Mouse (Mus musculus) heart, postnatal 14 days (tissue): ENCODE data around the gene Dpp3. TPM values are rescaled to one million over a fixed set of nuclear protein-coding genes. Genes with fewer than 3 reads are reported as not detected.
"Not testable (repeated sequence)": the region's sequence is repeated elsewhere in the genome, so short reads cannot be mapped to it uniquely, and the experiment has no call there.

Source experiments
- DNase-seq, 2 experiments: peaks; one replicate each; pipeline ENCODE4 v3.0.0; 2021 to 2022
- intact Hi-C: fragments of 180-260 bp; cut with DNase I; formaldehyde crosslinking; loops from one replicate; pipeline ENCODE4 v1.15.1; 2025
- total RNA-seq, 2 experiments: library from RNA; stranded (reverse); gene quantifications; 2 replicates each; pipeline ENCODE4 v1.2.3; 2021

Dpp3 gene
- total RNA-seq, 2 experiments from 2014 or later, result 25.4 to 26.0 TPM

DNA sequence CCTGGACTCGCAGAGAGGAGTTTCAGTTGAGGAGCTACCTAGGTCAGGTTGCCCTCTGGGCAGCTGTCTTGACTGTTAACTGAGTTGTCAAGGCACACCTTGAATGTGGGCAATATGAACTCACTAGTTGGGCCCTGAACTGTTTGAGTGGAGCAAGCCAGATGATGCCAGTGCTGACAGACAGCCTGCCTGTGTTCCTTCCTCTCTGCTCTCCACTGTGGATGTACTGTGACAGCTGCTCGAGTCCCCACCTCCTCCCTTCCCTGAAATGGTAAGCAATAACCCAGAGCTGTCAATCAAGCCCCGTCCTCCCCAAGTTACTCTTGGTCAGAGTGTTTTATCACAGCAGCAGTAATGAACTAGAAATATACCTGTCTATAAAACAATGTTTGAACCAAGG is 28.2 kb downstream of the Dpp3 start:
- no peak for DNase-seq
- intact Hi-C loops, result no loop called here

GRCm38 (mm10) chr19:4898972-4899371 is 29.1 kb downstream of the Dpp3 start:
- DNase-seq, result no peak
- intact Hi-C loops, result no loop called here

- intact Hi-C loops, result no loop called here
- no peak for DNase-seq
These were observed 31.1 kb downstream of the Dpp3 start for GRCm38 (mm10) chr19:4896780-4897520.

DNA sequence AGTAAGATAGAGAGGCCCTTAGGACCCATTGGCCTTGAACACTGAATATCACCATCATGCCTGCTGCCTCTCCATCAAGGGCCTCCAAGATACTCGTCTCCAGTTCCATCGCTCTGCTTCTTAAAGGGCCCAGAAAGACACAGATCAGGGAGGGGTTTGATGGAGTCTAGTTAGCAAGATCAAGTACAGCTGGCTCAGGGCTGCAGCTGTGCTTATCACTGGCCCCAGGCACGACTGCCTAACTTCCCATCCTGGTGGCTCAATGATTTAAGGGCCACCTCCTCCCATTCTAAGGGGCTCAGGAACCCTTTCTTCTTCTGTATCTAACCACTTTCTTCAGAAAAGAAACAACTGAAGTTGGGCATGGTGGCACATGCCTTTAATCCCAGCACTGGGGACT is 36.3 kb downstream of the Dpp3 start:
- DNase-seq, result no peak

GRCm38 (mm10) chr19:4889791-4890190 is 38.3 kb downstream of the Dpp3 start:
- DNase-seq, result peak; percentile 12 to 22
- intact Hi-C loops, result no loop called here

More for the DNA sequence above, 36.3 kb downstream of the Dpp3 start:
- intact Hi-C loops, result no loop called here

- intact Hi-C loops, result no loop called here
- no peak for DNase-seq
These were observed 44.1 kb downstream of the Dpp3 start for GRCm38 (mm10) chr19:4883961-4884360.

DNA sequence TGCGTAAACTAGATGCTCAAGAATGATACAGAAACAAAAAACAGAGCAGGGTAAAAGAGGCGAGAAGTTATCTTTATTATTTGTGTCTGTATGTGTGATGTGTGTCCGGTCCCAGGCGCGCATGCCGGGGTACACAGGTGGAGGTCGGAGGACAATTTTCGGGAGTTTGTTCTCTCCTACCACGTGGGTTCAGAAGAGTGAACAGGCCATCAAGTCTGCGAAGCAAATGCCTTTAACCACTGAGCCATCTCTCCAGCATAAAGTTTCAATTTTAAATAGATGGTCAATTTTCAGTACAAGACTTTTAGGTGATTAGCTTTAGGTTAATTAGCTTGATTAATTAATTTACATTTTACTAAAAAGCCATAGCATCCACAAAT is 48.8 kb downstream of the Dpp3 start:
- intact Hi-C loops, result no loop called here
- DNase-seq, result no peak

DNA sequence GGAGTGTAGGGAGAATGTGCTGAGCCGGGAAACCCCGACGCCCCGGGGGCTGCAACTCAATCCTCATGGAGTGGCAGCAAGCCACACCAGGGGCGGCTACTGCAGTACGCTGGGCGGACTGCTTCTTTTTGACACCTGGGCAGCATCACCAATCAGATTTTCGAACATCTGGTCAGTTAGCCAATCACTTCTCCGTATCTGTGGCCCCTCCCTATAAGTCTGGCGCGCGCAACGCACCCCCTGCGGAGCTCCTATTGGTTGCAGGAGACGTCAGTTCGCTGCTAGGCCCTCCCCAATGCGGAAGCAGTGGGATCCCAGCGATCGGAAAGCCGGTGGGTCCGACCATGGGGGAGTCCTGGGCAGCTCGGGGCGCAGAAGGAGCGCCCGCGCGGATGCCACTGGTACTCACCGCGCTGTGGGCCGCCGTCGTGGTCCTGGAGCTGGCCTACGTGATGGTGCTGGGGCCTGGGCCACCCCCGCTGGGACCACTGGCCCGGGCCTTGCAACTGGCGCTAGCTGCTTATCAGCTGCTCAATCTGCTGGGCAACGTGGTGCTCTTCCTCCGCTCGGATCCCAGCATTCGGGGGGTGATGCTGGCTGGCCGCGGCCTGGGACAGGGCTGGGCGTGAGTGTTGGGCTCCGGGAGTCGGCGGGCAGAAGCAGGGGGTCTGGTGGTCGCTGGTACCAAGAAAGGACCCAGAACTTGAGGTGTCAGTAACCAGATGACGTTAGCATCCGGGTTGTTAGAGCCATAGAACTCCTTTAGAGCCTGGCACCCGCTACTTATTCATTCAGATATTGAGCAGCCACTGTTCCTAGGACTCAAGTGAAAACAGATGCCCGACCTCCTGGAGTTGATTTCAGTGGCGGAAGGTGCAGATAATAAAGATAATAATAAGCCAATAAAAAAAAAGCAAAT is 49.4 kb downstream of the Dpp3 start, which contains the start of gene Zdhhc24:
TSS of gene Zdhhc24 (plus strand) at position 264 of the 919 bp plus-strand sequence.
- peak; percentile 96 for DNase-seq
- intact Hi-C loops, result no loop called here

GRCm38 (mm10) chr19:4877785-4878184 is 50.3 kb downstream of the Dpp3 start, which contains the start of gene Actn3:
TSS of gene Actn3 (minus strand) at chr19:4877909.
- intact Hi-C loops, result no loop called here

GRCm38 (mm10) chr19:4876755-4877154 is 51.3 kb downstream of the Dpp3 start:
- DNase-seq, result no peak
- intact Hi-C loops, result no loop called here

More at GRCm38 (mm10) chr19:4877785-4878184, 50.3 kb downstream of the Dpp3 start, which contains the start of gene Actn3:
- peak; percentile 37 to 42 for DNase-seq

GRCm38 (mm10) chr19:4876241-4876640 is 51.8 kb downstream of the Dpp3 start:
- DNase-seq, result no peak
- intact Hi-C loops, result no loop called here

- intact Hi-C loops, DNase-seq: not testable (repeated sequence)
These were observed 53.5 kb downstream of the Dpp3 start for GRCm38 (mm10) chr19:4874613-4875012.

GRCm38 (mm10) chr19:4865147-4865546 is 62.9 kb downstream of the Dpp3 start:
- intact Hi-C loops, result no loop called here
- peak; percentile 22 to 37 for DNase-seq

GRCm38 (mm10) chr19:4863048-4863447 is 65.0 kb downstream of the Dpp3 start:
- DNase-seq, result no peak
- intact Hi-C loops, result no loop called here

- DNase-seq, result no peak
- intact Hi-C loops, result no loop called here
These were observed 69.0 kb downstream of the Dpp3 start for GRCm38 (mm10) chr19:4859081-4859480.

Other genes with a start within 250 kb of the Dpp3 start
- gene Gm960, start 229.6 kb downstream of the Dpp3 start, total RNA-seq, result not detected
- gene Sptbn2, start 217.1 kb downstream of the Dpp3 start, total RNA-seq, result under 1 TPM; 0.15 to 0.22 TPM
- 1 to 10 TPM; 5.8 to 6.3 TPM for gene Rbm4b, start 171.8 kb downstream of the Dpp3 start, total RNA-seq
- gene Rbm4, start 134.4 kb downstream of the Dpp3 start, total RNA-seq, result 10 to 100 TPM; 41.4 to 48.7 TPM
- 10 to 100 TPM; 21.1 to 24.7 TPM for gene Gm21992, start 116.7 kb downstream of the Dpp3 start, total RNA-seq
- gene Rbm14, start 116.7 kb downstream of the Dpp3 start, total RNA-seq, result 10 to 100 TPM; 25.3 to 32.3 TPM
- 10 to 100 TPM; 29.3 to 29.9 TPM for gene Ccs, start 89.0 kb downstream of the Dpp3 start, total RNA-seq
- gene Ccdc87, start 88.9 kb downstream of the Dpp3 start, total RNA-seq, result not detected
- gene Ctsf, start 73.2 kb downstream of the Dpp3 start, total RNA-seq, result 10 to 100 TPM; 69.5 to 76.3 TPM
- under 1 TPM; 0.39 to 0.88 TPM for gene Actn3, start 50.4 kb downstream of the Dpp3 start, total RNA-seq
- 1 to 10 TPM; 4.3 to 4.6 TPM for gene Zdhhc24, start 49.6 kb downstream of the Dpp3 start, total RNA-seq
- 1 to 10 TPM; 3.3 to 3.9 TPM for gene Bbs1, start 21.7 kb downstream of the Dpp3 start, total RNA-seq
- 1 to 10 TPM in 1 of 2 experiments, under 1 TPM in 1; 0.73 to 1.1 TPM for gene Peli3, start 14.8 kb upstream of the Dpp3 start, total RNA-seq
- gene Mrpl11, start 33.9 kb upstream of the Dpp3 start, total RNA-seq, result 10 to 100 TPM; 54.4 to 59.0 TPM
- not detected for gene Npas4, start 62.0 kb upstream of the Dpp3 start, total RNA-seq
- gene Slc29a2, start 95.6 kb upstream of the Dpp3 start, total RNA-seq, result 10 to 100 TPM; 15.2 to 15.3 TPM
- 10 to 100 TPM; 40.8 to 44.4 TPM for gene B4gat1, start 110.5 kb upstream of the Dpp3 start, total RNA-seq
- 1 to 10 TPM in 1 of 2 experiments, under 1 TPM in 1; 0.98 to 1.8 TPM for gene AC124502.3, start 110.6 kb upstream of the Dpp3 start, total RNA-seq
- 10 to 100 TPM; 12.9 to 14.8 TPM for gene Brms1, start 113.1 kb upstream of the Dpp3 start, total RNA-seq
- 1 to 10 TPM; 1.8 TPM for gene Rin1, start 122.2 kb upstream of the Dpp3 start, total RNA-seq
- gene Cd248, start 139.8 kb upstream of the Dpp3 start, total RNA-seq, result 10 to 100 TPM; 21.3 to 23.9 TPM
- 1 to 10 TPM; 2.7 to 2.8 TPM for gene Tmem151a, start 157.2 kb upstream of the Dpp3 start, total RNA-seq
- 10 to 100 TPM; 70.4 to 70.8 TPM for gene Yif1a, start 160.3 kb upstream of the Dpp3 start, total RNA-seq
- gene Cnih2, start 170.2 kb upstream of the Dpp3 start, total RNA-seq, result under 1 TPM in 1 of 2 experiments, not detected in 1; 0.63 TPM
- 100 to 1,000 TPM; 187 to 192 TPM for gene Rab1b, start 178.8 kb upstream of the Dpp3 start, total RNA-seq
- gene Klc2, start 190.3 kb upstream of the Dpp3 start, total RNA-seq, result 10 to 100 TPM; 41.3 to 44.8 TPM